Mouse (Mus musculus) layer of hippocampus, postnatal 36 days (tissue): ENCODE measurements around the gene Ccer1. TPM values are rescaled to one million over a fixed set of nuclear protein-coding genes. Genes with fewer than 3 reads are reported as not detected.
"Not testable (repeated sequence)": the region's sequence is repeated elsewhere in the genome, so short reads cannot be mapped to it uniquely, and the experiment has no call there.

Experiments used
- DNase-seq, 2 experiments: peaks; one replicate each; pipeline ENCODE4 v3.0.0; 2022
- total RNA-seq, 2 experiments: library from RNA; stranded (reverse); gene quantifications; 2 replicates each; pipeline ENCODE4 v1.2.3; 2021

Gene Ccer1
- not detected for total RNA-seq

DNA sequence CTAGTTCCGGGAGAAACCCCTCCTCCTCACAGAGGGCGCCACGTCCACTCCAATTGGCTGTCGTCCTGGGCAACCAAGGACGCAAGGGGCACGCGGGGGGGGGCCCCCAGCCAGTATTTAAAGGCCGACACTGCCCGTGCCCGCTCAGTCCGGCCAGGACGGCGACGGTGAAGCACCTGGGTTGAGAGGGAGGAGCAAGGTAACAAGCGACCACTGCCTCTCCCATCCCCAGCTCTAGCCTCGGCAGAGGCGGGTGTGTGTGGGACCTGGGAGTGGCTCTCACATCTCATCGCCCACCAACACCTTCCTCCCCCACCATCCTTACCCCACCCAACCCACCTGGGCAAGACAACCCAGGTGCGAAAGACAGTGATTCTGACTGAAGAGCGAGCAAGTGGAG lies at the start of gene Ccer1:
TSS of gene Ccer1 (plus strand) at position 147 of the 400 bp plus-strand sequence.
- no peak for DNase-seq

DNA sequence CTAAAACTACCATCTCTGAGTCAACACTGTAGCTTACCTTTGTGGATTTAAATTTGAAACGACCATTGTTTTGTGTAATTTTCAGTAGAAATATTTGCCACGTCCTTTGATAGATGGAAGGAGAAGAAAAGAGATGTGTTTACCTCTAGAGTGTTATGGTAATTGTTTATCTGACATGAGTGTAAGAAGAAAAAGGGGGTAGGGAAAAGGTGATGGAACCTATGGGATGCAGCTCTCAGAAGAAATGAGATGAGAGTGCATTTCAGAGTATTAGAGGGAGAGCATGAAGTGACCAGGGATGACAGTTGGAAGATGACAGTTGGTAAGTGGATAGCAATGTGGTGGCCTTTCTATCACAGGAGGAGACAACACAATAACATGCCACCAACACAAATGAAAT lies 49.1 kb upstream of the Ccer1 start, which contains the start of gene Epyc:
TSS of gene Epyc (plus strand) at position 301 of the 400 bp plus-strand sequence.
- DNase-seq = no peak

DNA sequence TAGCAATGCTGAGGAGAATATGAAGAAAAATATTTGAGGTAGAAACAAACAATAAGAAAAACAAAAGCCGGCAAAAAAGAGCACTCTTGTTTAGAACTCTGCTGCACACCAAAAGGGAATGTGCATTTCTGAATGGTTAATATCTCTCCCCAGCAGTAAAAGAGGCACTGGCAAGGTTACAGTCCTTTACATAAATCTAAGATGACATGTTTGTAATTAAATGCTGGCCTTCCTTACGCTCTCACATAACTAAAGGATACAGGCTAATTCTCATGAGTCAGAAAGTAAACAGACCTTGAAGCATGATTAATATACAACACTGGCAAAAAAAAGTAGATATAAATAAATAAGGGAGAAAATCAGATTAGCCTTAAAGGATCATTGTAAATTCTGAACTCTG lies 42.5 kb upstream of the Ccer1 start:
- DNase-seq = no peak

DNA sequence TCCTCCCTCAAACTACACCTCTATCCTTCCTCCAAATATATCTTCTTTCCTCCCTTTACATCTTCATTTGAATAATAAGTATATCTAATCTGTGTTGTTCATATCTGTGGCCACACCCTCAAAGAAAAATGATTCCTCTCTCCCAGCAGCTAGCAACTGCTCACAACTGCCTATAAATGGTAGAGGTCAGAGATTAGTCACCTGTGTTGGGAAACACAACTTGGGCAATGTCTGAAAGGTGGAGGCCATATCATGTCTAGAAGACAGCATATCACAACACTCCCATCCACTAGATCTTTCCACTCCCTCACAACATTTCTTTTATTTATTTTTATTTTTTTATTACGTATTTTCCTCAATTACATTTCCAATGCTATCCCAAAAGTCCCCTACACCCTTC lies 33.4 kb upstream of the Ccer1 start:
- no peak for DNase-seq

DNA sequence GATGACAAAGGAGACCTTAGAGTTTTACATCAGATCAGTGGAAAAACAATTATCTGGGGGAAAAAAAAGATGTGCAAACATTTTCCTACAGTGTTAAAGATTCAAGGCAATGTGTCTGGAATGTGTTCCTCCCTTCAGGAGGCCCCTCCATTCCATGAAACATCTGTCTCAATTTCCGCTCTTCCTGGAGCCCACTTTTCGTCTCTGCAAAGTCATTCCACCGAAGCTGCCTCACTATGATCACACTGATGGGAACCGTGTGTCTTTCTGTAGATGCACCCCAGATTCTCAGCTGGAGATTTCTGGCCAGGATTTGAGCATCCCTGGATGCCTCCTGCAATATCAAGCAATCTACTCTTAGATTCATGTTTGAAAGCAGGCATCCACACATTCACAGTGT lies 24.2 kb upstream of the Ccer1 start:
- no peak for DNase-seq

DNA sequence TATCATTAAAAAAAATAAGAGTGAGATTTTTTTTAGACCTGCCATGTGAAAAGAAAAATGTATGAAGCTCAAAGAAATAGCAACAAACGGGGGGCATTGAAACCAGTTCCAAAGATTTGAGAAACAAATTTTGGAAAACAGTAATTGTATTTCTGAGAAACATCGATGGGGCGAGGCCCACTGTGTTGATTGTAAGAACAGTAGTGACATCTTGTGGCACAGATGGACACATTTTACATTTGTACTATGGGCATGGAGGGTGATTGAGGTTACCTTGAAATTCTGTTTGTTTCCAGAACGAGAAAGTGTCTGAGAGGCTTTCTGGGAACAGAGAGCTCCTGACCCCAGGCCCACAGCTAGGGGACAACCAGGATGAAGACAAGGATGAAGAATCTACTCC lies 22.7 kb upstream of the Ccer1 start:
- no peak for DNase-seq

DNA sequence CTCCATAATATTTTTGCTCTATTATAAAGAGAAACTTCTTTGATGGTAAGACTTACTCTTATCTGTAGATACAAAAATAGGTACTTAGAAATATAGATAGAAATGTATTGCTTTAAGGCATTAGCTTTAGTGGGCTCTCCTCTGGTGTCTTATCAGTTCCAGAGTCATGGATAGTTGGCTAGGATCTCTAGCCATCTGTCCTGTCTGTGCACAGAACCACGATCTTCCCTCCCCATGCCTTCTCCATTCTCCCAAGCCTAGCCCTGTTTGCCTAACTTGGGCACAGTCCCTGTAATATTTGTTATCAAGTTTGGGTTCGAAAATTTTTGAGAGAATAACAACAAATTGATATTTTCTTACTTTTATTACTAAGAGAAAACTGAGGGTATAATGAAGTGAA lies 19.6 kb upstream of the Ccer1 start:
- DNase-seq = no peak

DNA sequence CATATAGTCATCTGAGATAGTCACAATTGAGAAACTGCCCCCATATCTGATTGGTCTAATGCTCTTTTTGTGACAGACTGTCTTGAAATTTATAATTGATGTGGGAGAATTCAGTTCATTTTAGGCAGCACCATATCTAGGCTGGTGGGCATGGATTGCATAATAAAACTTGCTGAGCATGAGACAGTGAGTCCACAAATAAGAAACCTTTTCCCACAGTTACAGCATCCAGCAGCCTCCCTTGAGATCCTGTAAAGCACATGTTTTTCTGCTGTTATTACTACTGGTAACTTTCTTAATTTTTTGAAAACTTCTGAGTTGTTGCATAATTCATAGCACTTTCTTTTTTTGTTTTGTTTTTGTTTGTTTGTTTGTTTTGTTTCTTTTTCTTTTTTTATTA lies 9.9 kb upstream of the Ccer1 start:
- no peak for DNase-seq

- DNase-seq = no peak
Observed at GRCm38 (mm10) chr10:97687198-97687597, 5.7 kb upstream of the Ccer1 start.

DNA sequence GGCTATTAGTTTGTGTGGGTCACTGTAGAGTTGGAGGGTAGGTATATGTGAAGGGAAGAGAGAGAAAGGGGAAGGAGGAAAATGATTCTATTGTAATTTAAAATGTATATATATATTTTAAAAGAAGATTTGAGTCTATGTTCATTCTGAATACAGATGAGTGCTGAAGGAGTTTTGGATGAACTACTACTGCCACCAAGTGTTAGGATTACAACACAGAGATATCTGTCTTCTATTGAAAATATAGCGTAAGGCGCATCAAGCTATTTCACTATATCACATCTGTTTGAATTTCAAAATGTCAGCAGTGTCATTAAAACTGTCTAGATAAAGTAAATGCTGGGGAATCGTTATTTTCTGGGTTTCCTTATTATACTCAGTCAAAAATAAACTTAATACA lies 3.4 kb upstream of the Ccer1 start:
- no peak for DNase-seq

DNA sequence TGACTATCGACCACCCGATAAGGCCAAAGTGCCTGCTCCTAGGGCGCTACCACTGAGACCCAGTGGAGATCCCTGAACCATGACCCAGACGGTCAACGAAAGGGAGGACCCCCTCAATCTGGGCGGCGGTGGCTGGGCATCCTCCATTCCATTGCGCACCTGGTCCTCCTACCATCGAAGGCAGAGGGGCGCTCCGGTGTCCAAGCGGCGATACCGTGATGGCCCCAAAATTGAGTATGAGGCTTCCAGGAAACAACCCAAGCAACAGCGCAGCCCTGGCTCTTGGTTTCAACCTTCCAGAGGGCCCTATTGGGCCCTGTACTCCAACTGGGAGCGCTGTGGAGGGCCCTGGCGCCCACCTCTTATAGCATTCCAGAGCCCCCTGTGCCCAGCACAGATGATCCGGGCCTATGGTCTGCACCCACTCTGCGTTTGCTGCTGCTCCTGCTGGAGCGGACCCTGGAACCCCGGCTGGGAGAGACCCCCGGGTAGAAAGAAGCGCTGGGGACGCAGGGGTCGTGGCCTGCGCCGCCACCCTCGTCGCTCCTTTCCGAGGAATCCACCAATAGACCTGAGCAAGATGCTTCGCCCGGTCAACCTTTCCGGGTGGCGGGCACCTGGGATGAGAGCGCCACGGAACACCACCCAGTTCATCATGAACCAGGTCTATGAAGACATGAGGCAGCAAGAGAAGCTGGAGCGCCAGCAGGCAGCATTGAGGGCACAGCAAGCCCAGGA lies 708 bp downstream of the Ccer1 start:
- DNase-seq = no peak

DNA sequence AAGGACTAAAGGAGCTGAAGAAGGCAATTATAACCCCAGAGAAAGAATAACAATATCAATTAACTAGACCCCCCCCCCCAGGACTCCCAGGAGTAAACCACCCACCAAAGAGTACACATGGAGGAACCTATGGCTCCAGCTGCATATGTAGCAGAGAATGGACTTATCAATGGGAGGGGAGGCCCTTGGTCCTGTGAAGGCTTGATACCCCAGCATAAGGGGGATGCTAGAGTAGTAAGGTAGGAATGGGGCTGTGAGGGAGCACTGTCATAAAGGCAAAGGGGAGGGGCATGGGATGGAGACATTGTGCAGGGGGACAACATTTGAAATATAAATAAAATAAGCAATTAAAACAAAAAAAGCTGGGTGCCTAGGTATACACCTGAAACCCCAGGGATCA lies 9.5 kb downstream of the Ccer1 start:
- no peak for DNase-seq

GRCm38 (mm10) chr10:97704562-97704961 lies 11.7 kb downstream of the Ccer1 start:
- DNase-seq = no peak

DNA sequence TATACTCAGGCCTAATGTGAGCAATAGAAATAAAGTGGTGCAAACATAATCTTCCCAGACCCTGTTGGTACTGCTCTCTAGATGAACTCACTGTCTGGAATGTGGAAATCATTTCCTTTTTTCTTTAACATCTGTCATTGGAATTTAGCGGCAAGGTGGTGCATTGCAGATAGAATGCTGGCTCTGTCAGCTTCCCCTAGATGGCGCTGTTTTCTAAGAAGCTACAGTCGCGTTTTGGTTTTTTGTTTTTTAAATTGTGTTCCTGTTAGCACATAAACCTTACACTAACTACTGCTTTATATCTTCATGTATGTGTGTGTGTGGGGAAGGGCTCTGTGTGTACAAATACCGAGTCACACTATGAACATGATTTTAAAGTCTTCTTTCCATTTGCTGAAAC lies 19.8 kb downstream of the Ccer1 start:
- no peak for DNase-seq

DNA sequence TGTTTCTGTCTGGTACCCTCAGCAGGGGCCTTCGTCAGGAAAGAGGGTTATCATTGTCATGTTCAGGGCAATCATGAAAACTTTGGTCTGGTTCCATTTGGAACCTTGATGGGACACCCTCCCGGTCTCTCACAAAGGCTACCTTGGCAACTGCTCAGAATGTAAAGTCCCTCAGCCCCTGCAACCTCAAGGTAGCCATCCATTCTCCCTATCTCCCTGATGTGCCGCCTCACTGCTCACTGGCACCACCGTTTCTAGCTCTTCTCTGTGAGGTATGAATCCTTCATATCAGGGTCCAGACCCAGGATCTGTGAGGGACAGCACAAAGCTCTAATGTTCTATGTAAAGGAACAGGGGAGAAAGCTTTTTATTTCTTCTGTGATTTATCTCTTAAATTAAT lies 21.7 kb downstream of the Ccer1 start:
- no peak for DNase-seq

DNA sequence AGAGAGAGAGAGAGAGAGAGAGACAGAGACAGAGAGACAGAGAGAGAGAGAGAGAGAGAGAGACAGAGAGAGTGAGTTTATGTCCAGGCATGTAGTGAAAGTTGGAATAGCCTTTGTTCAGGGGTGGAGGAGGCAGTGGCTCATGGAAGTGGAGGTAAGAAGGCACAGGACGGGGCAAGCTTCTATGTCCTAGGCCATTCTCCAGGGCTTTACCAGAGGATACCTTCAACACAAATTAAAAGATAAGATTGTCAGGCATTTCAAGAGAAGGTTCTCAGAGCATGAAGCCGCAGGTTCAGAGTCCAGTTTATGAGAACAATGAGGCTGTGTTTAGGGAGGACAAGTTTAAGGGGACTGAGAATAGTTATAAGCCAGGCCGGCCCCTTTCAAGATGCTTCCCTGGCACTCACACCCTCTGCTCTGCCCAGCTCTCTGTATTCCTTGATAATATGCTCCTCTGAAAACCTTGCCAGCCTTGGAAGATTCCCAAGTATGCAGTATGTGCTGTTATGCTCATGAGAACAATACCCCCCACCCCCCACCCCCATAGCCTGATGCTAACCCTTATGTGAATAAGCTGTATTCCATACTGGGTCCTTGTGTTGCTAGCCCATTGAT lies 22.5 kb downstream of the Ccer1 start:
- DNase-seq = no peak

GRCm38 (mm10) chr10:97717233-97717632 lies 24.4 kb downstream of the Ccer1 start:
- DNase-seq = no peak

DNA sequence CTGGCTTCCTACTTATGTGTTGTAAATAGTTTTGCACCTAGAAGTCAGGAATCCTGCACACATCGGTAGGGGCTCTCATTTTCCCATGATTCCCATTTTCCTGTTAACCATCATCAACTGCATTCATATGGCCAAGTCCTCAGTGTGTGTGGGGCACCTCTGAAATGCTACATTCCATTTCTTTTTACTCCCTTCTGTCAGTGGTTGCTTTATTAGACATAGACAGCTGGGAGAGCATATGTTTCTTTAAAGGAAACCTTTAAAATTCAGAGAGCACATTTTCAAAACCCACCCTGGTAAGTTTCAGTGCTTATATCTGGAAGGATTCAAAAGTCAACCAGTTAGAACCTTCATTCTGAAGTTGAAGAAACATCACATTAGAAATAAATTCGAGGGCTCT lies 25.2 kb downstream of the Ccer1 start:
- DNase-seq = no peak

DNA sequence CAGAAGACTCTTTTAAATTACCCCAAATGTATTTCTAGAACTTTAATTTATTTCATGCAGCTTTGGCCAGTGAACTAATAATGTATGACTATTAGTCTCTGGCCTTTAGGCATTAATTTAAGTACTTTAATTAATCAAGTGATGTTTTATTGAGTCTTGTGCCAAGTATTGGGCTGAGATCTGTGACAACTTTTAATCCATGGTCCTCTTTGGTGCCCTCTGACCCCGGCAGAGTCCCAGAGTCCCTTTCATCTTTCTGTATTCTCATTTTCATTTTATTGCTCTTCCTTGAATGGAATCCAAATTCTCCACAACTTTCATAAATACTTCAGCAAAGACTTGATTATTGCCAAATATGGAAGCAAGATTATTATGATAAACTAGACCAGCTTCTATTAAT lies 27.8 kb downstream of the Ccer1 start:
- DNase-seq = no peak

GRCm38 (mm10) chr10:97722709-97723108 lies 29.9 kb downstream of the Ccer1 start:
- no peak for DNase-seq

DNA sequence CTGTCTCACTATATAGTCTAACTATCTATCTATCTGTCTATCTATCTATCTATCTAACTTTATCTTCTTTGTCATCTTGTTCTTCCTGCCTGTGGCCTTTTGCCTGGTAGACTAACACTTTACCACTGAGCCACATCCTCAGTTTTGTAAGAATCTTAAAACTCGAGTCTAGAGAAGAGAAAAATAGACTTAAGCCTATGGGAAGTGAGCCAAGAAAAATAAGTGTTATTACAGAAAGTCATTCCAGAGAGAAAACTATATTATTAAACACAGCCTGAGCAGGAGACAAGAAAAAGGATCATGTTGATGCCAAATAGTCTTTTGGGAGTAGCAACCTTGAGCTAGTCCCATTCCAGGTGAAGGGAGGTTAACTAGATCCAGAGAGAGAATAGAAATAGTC lies 33.1 kb downstream of the Ccer1 start:
- DNase-seq = no peak

- not testable (repeated sequence) for DNase-seq
Observed at GRCm38 (mm10) chr10:97726655-97727054, 33.8 kb downstream of the Ccer1 start, which contains the start of gene C030005K15Rik. Gene C030005K15Rik (minus strand): TSS chr10:97726755.
